Mouse (Mus musculus): ENCODE measurements around the gene Olfr774.

- no peak for TF ChIP-seq CTCF (IDR thresholded peaks at IDR 0.05; ENCODE audit: borderline replicate concordance, insufficient read depth, low read length)
- TF ChIP-seq POLR2A (IDR thresholded peaks at IDR 0.05; ENCODE audit: low read depth, low read length), result no peak
Measured at GRCm38 (mm10) chr10:129235904-129236303, at the start of gene Olfr774.
